Mouse (Mus musculus): ENCODE data around the gene Gtse1.

Gene Gtse1

DNA sequence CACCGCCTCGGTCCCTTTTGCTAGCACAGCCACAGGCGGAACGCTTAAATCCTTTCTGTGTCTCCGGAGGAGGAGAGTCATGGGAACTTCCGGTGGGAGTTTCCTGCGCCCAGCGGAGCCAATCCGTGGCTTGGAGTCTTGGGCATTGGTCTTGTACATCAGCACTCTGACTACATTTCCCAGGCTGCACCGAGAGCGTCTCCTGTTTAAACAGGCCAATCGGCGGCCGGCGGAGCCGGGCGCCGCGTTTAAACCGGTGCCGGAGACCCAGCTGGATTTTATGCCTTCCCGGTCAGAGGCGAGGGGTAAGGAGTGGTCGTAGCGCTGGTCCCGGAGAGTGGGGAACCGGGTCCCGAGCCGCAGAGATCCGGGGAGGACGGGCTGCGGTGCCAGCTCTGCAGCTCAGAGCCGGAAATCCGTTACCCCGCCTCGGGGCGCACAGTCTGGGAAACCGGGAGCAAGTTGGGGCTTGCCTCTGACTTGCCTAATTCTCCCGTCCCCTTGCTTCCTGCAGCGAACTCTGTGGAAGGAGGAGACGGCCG, at the start of gene Gtse1:
Gene Gtse1, plus strand, starts transcription at position 256 of the 542 bp plus-strand sequence.
- in situ Hi-C loops (cut with MseI, MboI) = loop anchor here in 1 of 2 experiments (10.0 kb wide), 1 partner anchor 145 kb away; no protein-coding TSS in a partner anchor

DNA sequence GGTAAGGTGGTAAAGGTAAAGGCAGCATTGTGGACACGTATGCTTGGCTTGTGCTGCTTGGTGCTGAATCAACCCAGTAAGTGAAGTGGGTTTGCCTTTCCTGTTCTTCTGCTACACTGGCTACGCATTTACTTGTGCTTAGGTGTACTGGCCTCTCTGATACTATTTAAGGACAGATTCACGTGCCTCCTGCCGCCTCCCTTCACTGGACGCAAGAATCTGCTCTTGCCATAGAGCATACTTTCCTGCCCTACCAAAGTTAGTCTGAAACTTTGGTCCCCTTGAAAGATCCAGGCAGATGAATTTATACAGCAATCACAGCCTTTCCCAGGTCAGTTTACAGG, 49.1 kb upstream of the Gtse1 start:
- in situ Hi-C loops (cut with MseI, MboI) = loop anchor here in 1 of 2 experiments (25.0 kb wide), 1 partner anchor 198 kb away; no protein-coding TSS in a partner anchor

DNA sequence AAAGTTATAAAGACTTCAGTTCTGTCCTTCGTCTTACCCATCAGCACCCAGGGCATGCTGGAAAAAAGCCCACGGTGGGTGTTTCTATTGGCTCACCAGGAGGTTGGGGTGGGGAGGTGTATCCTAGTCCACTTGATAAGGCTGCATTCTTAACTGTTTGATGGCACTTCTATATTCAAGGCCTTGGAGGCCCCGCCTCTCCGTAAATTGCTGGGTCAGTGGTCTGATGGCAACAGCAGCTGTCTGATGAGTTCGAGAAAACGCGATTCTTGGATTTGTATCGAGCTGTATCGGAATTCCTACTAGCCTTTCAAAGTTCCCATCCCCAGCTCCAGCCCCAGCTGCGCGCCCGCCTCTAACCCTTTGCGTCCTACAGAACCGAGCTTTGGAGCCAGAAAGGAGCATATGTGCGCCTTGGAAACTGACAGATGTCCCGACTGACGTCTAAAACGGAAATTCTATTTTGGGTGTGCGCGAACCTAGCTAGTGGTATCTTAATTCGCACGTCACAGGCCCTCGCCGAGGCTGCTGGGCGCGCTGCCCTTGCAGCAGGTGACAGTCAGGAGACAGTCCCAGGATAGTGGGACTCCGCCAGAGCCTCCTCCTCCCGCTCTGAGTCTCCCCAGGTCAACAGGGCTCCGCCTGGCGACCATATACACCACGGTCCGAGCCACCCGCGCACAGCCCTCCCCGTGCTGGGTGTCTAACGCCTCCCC, 48.6 kb upstream of the Gtse1 start:
- in situ Hi-C loops (cut with MseI, MboI) = loop anchor here in 1 of 2 experiments (25.0 kb wide), 1 partner anchor 199 kb away; no protein-coding TSS in a partner anchor

DNA sequence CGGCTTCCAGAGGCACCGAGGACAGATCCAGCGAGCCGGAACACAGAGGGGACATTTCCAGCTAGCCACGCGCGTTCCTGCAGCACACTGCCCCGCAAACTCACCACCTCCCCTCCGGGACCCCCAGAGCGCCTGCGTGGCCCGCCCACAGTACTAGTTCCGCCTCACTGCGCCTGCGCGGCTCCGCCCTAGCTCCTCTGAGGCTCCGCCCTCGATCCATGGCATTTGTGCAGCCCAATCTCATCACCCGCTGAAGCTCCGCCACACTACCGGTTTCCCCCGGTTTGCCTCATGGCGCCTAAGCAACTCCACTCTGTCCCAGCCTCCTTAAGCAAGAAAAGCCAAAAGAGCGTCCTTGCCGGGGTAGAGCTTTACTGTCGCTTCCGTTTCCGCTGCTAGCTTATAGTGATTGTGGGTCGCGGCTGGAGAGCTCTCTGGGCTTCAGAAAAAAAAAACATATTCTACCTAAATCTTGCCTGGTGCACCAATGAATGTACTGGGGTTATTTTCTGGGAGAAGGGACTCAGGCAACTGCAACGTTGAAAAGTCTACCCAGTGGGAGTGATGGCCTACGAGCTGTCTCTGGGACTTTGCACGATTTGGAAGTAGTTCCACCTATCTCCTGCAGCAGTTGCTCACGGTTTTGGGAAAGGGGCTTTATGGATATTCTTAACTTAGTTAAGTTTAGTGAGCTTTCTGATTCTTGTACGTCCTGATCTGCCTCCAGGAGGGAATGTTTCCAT, 47.8 kb upstream of the Gtse1 start, which contains the start of gene Cdpf1:
Gene Cdpf1, minus strand, starts transcription at position 163 of the 743 bp plus-strand sequence.
- in situ Hi-C loops (cut with MseI, MboI) = loop anchor here in 1 of 2 experiments (25.0 kb wide), 1 partner anchor 199 kb away; no protein-coding TSS in a partner anchor

DNA sequence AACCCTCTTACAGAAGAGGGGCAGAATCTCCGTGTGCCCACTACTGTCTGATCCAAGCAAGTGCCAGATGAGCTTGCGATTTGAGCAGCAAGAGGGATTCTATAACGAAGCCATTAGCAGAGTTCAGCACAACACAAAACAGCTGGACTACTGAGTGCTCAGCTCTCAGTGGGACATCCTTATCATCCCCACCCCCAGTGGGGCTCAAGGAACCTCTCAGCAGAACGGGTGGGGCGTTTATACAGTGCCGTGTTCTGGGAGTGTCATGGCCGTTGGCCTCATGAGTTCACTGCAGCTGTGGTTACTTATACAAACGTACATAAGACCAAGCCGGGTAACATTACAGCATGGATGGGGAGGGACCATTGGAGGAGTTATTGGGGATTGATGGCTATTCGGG, 46.1 kb upstream of the Gtse1 start:
- in situ Hi-C loops (cut with MseI, MboI) = loop anchor here in 1 of 2 experiments (25.0 kb wide), 1 partner anchor 201 kb away; no protein-coding TSS in a partner anchor

DNA sequence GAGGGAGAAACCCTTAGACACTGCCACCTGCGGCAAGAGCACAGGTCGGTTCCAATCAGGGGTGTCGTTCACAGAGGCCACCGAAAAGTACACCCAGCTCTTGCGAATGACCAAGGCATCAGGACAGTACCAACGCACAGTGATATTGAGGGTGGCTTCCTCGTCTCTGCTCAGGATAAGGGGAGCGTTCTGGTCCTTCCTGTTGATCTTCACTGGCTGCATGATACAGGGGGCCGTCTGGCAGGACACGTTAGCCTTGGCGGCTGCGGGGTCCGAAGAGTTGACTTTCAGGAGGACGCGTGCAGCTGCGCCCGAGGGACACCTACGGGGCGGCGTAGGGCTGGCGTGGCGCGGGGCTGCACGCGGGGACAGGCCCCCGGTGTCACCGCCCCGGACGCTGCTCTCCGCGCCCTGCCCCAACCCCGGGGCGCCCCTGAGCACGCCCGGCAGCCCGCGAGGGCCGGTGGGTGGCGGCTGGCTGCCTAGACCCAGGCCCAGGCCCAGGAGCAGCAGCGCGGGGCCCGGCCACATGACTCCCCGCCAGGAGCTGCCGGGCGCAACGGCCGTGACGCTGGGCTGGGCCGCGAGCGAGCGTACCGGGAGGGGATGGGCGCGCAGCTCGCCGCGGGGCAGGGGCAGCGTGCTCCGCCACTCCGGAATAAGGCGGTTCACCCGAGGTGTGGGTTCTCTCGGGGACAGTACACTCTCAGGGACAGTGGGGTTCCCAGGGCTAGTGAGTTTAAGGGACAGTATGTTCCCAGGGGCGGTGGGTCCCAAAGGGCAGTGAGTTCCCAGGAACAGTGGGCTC, 38.1 kb upstream of the Gtse1 start, which contains the start of gene Pkdrej:
Gene Pkdrej, minus strand, starts transcription at position 532 of the 808 bp plus-strand sequence.
- in situ Hi-C loops (cut with MseI, MboI) = loop anchor here in 1 of 2 experiments (25.0 kb wide), 1 partner anchor 209 kb away; no protein-coding TSS in a partner anchor

DNA sequence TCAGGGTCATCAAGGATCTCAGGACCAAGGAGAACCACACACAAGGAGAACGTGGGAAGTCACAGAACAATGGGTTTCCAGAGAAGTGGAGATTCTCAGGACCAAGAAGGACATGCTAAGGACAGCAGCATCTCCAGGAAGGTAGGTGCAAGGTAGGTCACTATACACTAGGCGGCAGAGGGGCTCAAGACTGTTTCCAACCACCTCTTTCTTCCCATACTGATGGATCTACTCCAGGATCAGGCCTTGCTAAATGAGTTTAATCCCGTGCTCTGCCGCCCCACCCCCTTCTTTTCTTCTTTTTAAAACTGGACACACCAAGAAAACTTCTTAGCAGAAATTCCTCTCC, 37.6 kb upstream of the Gtse1 start:
- in situ Hi-C loops (cut with MseI, MboI) = loop anchor here in 1 of 2 experiments (25.0 kb wide), 1 partner anchor 210 kb away; no protein-coding TSS in a partner anchor

DNA sequence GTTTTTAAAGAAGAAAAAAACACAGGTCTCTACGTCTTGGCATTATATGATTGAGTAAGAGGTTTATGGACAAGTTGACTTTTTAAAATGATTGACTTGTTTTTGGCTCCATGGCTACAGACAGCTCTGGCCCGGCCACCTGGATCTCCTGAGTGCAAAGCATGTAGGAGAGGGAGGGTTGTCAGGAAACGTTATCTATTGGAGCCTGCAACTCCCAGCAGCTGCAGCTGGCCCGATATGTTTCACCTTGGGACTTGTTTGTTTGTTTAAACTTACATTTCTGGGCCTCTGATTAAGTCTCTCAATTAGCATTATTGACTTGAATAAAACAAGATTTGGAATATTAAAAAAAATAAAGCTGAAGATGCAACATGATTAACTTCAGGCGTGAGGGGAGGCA, 32.9 kb upstream of the Gtse1 start:
- in situ Hi-C loops (cut with MseI, MboI) = no loop called here

DNA sequence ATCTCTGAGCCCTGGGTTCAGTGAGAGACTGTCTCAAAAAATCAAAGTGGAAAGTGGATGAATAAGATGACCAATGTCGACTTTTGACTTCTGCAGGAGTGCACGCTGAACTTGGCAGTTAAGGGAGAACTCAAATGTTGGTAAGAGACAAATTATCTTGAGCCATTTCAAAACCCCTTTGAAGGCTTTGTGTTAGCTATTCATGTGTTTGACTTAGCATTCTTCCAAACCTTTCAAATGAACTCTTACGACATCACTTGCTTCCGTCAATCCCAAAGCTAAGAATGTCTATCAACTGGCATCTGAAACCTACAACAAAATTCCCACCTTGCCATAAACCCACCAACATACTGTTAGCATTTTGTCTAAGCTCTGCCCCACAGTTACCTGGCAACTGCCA, 31.5 kb upstream of the Gtse1 start:
- in situ Hi-C loops (cut with MseI, MboI) = no loop called here

DNA sequence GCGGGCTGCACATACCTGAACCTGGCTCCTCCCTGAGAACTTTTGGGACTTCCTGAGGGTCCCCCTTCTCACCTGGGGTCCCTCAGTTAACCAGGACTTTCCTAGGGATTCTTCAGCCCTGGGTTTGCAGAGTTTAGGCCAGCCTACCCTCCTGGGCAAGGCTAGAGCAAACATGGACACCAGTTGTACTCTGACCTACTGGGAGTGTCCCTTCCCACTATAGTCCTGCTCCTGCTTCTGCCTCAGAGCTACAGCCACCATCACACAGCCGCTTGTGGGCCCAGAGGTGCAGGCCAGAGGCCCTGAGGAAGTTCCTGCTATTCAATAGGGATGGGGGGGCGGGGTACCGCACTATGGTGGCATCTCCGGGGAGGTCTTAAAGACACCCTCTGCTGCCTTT, 30.1 kb upstream of the Gtse1 start:
- in situ Hi-C loops (cut with MseI, MboI) = no loop called here

DNA sequence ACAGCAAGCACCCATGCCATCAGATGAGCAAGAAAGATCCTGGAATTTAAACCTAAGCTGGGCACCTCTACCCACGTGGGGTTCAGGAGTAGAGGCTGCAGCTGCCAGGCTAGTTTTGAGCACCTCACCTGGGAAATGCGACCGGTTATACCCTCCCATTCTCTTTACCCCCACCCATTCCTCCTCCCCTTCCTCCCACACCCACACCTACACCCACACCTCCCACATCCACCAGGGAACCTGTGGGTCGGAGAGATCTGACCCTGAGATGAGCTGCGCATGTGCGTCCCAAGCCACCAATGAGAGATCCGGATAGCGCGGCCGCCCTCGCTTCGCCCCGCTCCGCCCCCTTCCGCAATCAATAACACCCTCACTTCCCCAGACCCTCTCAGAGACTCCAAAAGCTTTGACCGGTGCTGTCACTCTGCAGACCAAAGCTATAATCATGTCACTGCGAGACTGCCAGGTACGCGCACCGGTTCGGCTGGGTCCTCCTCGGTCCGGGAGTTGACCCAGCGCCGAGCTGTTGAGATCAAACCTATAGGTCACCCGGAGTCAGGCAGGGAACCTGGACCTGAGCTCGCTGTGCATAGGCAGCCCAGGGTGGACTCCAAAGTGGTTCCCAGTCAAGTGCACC, 27.5 kb upstream of the Gtse1 start, which contains the start of gene Ttc38:
Gene Ttc38, plus strand, starts transcription at position 353 of the 637 bp plus-strand sequence.
- in situ Hi-C loops (cut with MseI, MboI) = no loop called here

DNA sequence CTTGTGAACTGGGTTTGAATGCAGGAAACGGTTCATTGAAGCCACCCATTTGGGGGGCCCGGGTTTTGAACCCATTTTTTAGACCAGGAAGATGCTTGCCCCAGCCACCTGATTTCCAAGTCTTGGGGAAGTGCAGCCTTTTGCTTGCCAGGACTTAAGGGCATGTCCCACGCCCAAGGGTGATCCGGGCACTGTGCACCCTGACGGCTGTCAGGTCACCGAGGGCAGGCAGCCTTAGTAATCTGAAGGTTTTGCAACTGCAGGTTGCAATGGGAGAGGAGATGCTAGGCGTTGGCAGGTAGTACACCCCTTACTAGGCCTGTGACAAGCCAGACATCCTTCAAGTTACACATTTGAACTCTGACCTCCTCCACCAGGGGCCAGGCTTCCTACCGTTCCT, 26.9 kb upstream of the Gtse1 start:
- in situ Hi-C loops (cut with MseI, MboI) = no loop called here

DNA sequence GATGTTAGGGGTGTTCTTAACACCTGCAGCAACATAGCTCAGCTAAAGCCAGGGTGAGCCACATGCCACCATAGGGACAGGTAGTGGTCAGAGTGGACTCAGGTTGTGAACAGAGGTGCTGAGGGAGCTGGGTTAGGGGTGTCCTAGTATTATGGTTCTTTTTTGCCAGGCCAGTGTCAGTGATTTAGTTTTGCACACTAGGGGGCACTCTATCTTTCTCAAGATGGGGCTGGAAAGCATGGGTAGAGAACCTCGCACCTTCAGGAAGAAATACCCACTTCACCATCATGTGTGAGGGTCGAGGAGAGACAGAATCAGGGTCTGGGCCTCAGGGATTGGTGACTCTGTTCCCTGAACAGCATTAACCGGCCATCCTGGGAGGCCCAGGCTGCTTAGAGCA, 24.2 kb upstream of the Gtse1 start:
- in situ Hi-C loops (cut with MseI, MboI) = no loop called here

DNA sequence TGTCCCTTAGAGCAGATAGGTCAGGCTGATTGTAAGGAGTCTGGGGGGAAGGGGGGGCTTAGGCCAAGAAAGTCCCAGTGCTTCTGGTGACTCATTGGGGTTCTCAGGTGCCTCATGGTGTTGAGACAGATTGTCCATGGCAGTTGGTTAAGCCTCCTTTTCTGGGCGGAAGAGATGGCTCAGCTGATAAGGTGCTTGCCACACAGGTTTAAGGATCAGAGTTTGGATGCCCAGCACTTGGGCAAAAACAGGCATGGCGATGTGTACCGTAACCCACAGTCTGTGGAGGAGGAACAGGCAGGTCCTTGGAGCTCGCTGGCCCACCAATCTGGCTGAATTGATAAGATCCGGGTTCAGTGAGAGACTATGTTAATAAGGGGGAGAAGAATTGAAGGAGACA, 22.7 kb upstream of the Gtse1 start:
- in situ Hi-C loops (cut with MseI, MboI) = no loop called here

DNA sequence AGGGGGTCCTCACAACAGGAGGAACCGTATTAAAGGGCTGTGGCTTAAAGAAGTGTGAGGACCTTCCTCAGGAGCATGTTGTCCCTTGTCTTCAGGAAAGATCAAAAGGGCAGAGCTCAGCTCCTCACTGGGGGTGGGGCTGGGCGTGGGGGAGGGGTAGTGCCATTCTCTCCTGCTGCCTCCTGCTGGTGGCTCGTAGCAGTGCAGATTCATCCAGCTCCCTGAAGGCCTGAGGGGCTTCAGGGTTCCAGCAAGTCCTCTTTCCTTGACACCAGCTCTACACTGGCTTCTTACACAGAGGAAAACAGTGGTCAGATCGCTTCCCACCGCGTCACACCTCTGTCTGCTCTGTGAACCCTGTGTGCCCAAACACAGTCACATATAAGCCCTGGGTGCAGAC, 18.6 kb upstream of the Gtse1 start:
- in situ Hi-C loops (cut with MseI, MboI) = no loop called here

DNA sequence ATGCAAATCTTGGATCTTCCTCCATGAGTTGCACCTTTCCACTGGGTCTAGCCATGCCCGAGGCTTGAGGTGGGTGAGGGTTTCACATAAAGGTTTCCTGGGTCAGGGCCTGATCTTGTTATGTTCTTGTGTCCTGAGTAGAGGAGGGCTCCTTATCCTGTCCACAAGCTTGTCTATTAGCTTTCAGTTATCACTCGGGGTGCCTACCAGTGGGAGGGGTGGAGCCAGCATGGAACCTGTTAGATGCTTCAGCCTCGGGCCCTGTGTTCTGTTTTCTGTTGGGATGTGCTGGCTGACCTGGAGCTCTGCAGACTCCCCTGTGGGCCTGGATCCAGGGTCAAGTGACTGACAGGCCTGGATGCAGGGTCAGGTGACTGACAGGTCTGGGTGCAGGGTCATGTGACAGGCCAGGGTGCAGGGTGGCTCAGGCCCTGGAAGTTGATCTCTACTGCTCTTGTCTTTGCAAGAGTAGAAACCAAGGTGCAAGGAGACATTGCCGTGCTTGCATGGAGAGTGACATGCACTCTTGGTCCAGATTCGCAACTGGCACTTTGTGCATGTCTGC, 17.7 kb upstream of the Gtse1 start:
- in situ Hi-C loops (cut with MseI, MboI) = no loop called here

DNA sequence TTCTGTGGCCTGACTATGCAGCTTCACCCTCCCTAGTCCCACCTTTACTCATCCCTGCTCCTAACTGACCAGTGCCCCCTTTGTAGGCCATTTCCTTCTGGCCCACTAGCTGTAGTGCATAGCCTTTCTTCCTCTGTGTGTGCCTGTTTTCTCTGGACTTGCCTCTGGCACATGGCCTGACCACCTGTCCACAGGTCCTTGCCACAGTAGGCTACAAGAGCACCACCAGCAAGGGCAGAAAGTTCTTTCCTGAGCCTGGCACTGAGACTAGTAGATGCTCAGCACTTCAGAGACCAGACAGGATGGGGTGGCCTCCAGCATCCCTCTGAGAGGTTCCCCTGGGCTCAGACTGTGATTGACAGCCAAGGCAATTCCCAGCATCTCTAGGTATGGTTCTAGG, 14.5 kb upstream of the Gtse1 start:
- in situ Hi-C loops (cut with MseI, MboI) = no loop called here

DNA sequence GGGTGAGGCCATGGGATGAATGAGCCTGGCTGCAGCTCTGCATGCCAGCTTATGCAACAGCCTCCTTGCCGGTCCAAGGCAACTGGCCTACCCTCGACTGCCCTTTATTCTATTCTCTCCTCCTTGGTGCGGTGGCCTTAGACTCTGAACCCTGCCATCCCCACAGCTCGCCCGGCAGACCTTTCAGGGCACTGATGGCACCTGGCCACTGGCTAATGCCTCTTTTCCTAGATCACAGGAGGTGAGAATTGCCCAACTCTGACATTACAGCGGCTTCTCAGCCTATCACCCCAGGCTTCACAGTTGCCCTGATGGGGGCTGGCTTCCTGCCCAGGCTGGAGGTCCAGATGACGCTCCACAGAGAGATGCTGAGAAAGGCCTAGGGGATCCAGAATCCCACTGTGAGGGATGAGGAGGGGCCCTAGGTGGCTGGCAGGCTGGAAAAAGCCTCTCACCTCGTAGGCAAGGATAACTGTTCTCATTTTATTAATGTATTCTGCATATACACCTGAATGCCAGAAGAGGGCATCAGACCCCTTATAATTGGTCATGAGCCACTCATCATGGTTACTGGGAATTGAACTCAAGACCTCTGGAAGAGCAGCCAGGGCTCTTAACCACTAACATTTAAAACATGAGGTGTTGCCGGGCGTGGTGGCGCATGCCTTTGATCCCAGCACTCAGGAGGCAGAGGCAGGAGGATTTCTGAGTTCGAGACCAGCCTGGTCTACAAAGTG, 7.7 kb upstream of the Gtse1 start:
- in situ Hi-C loops (cut with MseI, MboI) = loop anchor here in 1 of 2 experiments (10.0 kb wide), 1 partner anchor 137 kb away; no protein-coding TSS in a partner anchor

DNA sequence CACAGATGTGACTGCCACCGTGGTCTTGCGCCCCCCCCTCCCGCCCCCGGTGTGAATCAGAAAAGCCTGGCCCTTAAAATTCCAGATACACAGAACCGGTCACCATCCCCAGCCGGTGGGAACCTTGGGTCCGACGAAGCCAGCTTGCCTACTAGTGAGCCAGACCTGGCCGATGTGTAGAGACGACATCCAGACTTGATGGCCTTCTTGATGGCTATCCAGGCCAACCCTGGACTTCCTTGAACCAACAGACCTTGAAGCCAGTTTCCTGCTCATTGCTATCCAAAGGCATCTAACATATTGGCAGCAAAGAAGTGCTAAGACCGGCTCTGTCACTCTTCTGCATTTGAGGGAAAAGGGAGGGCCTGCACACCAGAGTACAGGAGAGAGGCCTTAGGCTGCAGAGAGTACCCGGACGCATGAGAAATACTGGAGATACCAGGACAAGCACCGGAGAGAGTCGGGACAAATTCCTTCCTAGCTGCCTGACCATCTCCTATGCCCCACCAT, 510 bp upstream of the Gtse1 start:
- in situ Hi-C loops (cut with MseI, MboI) = loop anchor here in 1 of 2 experiments (10.0 kb wide), 1 partner anchor 144 kb away; no protein-coding TSS in a partner anchor

All from mouse trophoblast stem cell (cell line).